Mouse (Mus musculus) heart, embryonic 10.5 days (tissue): ENCODE measurements around the gene Myrf. TPM values are rescaled to one million over a fixed set of nuclear protein-coding genes. Genes with fewer than 3 reads are reported as not detected.
A peak's percentile ranks its signal among the peaks of the same experiment; 100 is the strongest.

Source experiments
- DNase-seq: peaks from one replicate; pipeline ENCODE4 v3.0.0-alpha.2; 2017; ENCODE audit warnings: low spot score
- H3K27ac ChIP-seq: fragments of 300-500 bp; sonication (generic); 2 replicates; pipeline ENCODE4 v1.5.1; 2016; ENCODE audit warnings: mild to moderate bottlenecking
- H3K27me3 ChIP-seq: fragments of 300-500 bp; sonication (generic); 2 replicates; pipeline ENCODE4 v1.6.1; 2016; ENCODE audit warnings: mild to moderate bottlenecking; ENCODE audit not compliant: poor library complexity, insufficient read depth, severe bottlenecking
- H3K36me3 ChIP-seq: fragments of 300-500 bp; sonication (generic); 2 replicates; pipeline ENCODE4 v1.6.1; 2016; ENCODE audit warnings: mild to moderate bottlenecking, moderate library complexity
- H3K4me1 ChIP-seq: fragments of 300-500 bp; sonication (generic); 2 replicates; pipeline ENCODE4 v1.6.1; 2016; ENCODE audit warnings: mild to moderate bottlenecking
- H3K4me3 ChIP-seq: fragments of 300-500 bp; sonication (generic); 2 replicates; pipeline ENCODE4 v1.5.1; 2016; ENCODE audit warnings: mild to moderate bottlenecking, moderate library complexity
- H3K9me3 ChIP-seq: fragments of 300-500 bp; sonication (generic); 2 replicates; pipeline ENCODE4 v1.6.1; 2016; ENCODE audit warnings: mild to moderate bottlenecking, moderate library complexity
- WGBS: fragments of 180-500 bp; shearing (Covaris S2); methylation state at CpG from one replicate; pipeline ENCODE4 v1.1.7; 2016; 5-methylcytosine and 5-hydroxymethylcytosine counted together
- polyA plus RNA-seq: library from polyadenylated mRNA; unstranded; fragments of >200 nt; fragmentation: Nextera tagmentation; extraction: Ambion mirVana; gene quantifications from 2 replicates; pipeline ENCODE4 v1.2.1, GENCODE M21; 2016

The Myrf gene
- polyA plus RNA-seq, 1 experiment from 2014 or later: 30.6 TPM

DNA sequence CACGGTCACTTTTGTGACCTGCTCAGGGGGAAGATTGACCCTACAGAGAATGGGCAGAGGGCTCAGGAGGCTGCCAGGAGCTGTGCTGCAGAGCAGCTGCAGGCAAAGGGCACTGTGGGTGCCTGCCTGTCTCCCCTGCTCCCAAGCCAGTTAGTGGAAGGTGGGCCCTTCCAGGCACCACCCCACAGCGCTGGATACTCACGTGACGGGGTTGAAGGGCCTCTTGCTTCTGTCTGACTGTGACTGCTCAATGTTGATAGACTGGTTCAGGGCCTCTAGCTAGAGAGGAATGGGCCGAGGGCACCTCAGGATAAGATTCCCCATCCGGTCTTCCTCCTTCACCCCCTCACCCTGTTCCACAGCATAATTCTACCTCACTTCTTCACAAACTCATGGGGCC, 21.0 kb downstream of the Myrf start:
- H3K27ac ChIP-seq: peak overlapping the region; percentile 57
- no peak for DNase-seq
- peaks cover 40% of the 10 kb centered on the region for H3K4me1 ChIP-seq
- peaks cover 46% of the 10 kb centered on the region for H3K36me3 ChIP-seq
- WGBS: 68% methylated on average over 6 of the region's 6 CpGs
- H3K9me3 ChIP-seq: no peaks in the 10 kb centered on the region
- no peaks in the 10 kb centered on the region for H3K27me3 ChIP-seq
- H3K4me3 ChIP-seq: no peak overlapping the region

DNA sequence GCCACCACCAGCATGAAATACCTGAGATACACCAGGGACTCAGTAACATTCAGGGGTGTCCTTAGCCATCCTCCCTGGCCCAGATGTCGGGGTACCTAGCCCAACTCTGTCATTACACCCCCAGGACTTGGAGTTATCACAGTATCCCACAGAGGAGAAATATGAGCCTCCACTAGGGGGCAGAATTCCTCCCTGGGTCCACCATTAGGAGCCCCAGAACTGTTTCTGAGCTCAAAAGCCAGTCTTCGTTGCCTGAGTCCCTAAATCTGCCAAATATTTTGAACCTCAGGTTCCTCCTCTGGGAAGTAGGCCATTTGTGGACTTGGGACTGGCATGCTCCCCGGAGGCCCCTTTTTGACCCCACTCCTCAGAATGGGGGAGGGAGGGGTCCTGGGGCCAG, 21.4 kb downstream of the Myrf start:
- H3K9me3 ChIP-seq: no peaks in the 10 kb centered on the region
- no peak for DNase-seq
- peak overlapping the region; percentile 57 for H3K27ac ChIP-seq
- no peaks in the 10 kb centered on the region for H3K27me3 ChIP-seq
- peaks cover 46% of the 10 kb centered on the region for H3K36me3 ChIP-seq
- peaks cover 35% of the 10 kb centered on the region for H3K4me1 ChIP-seq
- no peak overlapping the region for H3K4me3 ChIP-seq
- WGBS: 53% methylated on average over 3 of the region's 3 CpGs

DNA sequence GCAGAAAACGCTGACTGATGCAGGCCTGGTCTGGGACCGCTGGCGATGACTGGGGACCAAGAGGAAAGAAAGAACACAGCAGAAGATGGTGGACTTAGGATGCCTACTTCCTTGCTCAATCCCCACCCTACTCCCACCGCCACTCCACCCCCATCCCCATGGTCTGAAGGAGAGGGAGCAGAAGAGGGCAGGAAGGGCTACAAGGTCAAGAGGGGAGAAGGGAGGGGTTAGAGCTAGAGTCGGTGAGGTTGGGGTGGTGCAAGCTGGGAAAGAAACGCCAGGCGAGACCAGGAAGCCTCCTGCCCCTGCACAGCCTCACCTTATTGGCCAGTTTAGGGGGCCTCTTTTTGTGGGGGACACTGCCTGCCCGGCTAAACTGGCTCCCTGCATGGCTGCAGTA, 24.4 kb downstream of the Myrf start:
- WGBS: 75% methylated on average over 8 of the region's 8 CpGs
- no peak for DNase-seq
- peaks cover 72% of the 10 kb centered on the region for H3K36me3 ChIP-seq
- no peak overlapping the region for H3K27ac ChIP-seq
- H3K4me1 ChIP-seq: peaks cover 11% of the 10 kb centered on the region
- H3K4me3 ChIP-seq: no peak overlapping the region
- H3K9me3 ChIP-seq: no peaks in the 10 kb centered on the region
- H3K27me3 ChIP-seq: no peaks in the 10 kb centered on the region

DNA sequence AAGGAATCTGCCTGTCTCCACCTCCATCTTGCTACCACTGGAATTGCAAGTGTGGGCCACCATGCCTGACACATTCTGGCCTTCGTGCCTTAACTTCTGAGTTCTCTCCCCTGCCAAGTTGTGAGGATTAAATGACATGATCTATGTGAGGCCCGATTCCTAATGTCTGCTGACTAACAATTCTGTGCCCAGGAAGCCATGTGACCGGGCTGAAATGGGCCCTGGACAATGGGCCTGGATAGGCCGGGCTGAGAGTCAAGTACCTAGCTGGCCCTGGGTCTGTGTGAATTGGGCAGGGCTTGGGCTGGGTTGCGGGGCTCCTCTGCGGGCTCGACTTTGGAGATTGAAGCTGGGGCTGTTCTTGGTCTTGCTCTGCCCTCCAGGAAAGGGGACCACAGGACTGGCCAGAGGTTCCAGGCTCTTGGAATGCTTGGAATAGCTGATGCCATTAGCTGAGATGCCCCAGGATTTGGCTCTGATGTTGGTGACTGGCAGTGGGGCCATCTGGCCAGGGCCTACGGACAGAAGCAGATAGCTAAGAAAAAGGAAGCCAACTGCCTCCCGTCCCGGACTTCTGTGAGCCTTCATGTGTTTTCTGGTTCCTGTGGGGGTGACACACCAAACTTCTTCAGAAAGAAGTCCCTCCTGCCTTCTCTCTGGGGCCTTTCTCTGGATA, 26.6 kb downstream of the Myrf start:
- no peak for DNase-seq
- Histone ChIP-seq H3K9me3 (no peaks in the 10 kb centered on the region), H3K36me3 (peaks cover 82% of the 10 kb centered on the region), H3K4me3 (no peak overlapping the region), H3K27ac (no peak overlapping the region), H3K4me1 (no peaks in the 10 kb centered on the region), H3K27me3 (no peaks in the 10 kb centered on the region)
- WGBS: 87% methylated on average over 10 of the region's 10 CpGs

DNA sequence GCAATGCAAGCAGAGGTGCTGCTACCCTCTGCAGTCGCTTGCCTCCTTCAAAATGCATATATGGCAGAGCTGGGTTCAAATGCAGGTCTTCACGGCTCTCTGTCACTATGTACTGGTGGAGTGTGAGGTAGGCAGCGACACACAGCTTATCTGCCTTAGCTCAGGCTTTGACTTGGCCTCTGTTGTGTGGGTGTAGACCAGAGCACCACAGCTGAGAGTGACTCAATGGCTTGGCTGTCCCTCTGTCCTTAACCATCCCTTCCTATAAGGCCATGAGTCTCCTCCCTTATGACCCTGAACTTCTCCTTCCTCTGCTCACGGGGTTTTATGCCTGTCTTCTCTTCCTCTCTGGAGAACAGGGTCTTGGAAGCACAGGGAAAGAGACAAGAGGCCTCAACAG, 29.7 kb downstream of the Myrf start:
- WGBS: 78% methylated on average over 4 of the region's 4 CpGs
- peaks cover 92% of the 10 kb centered on the region for H3K36me3 ChIP-seq

DNA sequence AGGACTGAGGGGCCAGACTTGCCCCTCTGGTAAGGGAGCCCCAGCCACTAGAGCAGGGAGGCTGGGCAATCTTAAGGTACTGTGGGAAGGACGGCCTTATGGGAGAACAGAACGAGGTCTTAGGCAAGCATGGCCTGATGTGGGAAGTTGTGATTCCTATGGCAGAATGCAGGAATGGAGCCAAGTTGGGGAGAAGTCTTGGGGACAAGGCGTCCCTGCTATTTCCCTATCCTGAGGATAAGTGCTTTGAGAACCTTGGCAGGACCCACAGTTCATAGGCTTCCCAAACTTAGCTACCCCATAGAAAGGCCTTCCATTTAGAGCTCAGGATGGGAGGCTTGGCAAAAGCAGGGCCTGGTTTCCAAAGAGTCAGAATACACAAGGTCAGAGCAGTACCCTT, 31.7 kb downstream of the Myrf start:
- Histone ChIP-seq H3K9me3 (no peaks in the 10 kb centered on the region), H3K4me1 (0 out of 2 replicates have a peak, but pooled peaks cover 8% of the 10 kb centered on the region), H3K27me3 (no peaks in the 10 kb centered on the region), H3K36me3 (peaks cover 79% of the 10 kb centered on the region), H3K27ac (no peak overlapping the region), H3K4me3 (no peak overlapping the region)
- no peak for DNase-seq
- 76% methylated on average over 3 of the region's 3 CpGs for WGBS

More for the DNA sequence above, 29.7 kb downstream of the Myrf start:
- Histone ChIP-seq H3K27ac (no peak overlapping the region), H3K27me3 (no peaks in the 10 kb centered on the region), H3K4me3 (no peak overlapping the region), H3K9me3 (no peaks in the 10 kb centered on the region), H3K4me1 (no peaks in the 10 kb centered on the region)
- DNase-seq: no peak

DNA sequence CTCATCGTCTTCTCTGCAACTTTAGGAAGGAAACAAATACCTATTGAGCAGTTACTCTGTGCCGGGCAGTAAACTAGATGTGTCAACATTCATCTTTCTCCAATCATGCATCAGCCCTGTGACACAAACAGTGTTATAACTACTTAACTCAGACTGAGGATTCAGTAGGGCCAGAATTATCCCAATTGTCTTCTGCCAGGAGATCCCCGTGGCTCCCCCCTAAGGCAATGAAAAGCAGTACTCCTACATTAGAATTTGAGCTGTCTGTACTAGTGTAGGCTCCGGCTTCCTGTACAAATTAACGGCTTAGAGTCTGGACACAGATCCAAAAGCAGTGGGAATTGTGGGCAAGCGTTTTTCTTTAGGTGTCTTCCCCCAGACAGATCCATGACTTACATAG, 35.5 kb downstream of the Myrf start:
- peak overlapping the region; percentile 91 for H3K4me3 ChIP-seq
- H3K4me1 ChIP-seq: peaks cover 17% of the 10 kb centered on the region
- no peaks in the 10 kb centered on the region for H3K9me3 ChIP-seq
- DNase-seq: no peak
- WGBS: 75% methylated on average over 6 of the region's 6 CpGs
- no peaks in the 10 kb centered on the region for H3K27me3 ChIP-seq
- peaks cover 60% of the 10 kb centered on the region for H3K36me3 ChIP-seq
- no peak overlapping the region; the same call in 1 of the 2 replicates for H3K27ac ChIP-seq

DNA sequence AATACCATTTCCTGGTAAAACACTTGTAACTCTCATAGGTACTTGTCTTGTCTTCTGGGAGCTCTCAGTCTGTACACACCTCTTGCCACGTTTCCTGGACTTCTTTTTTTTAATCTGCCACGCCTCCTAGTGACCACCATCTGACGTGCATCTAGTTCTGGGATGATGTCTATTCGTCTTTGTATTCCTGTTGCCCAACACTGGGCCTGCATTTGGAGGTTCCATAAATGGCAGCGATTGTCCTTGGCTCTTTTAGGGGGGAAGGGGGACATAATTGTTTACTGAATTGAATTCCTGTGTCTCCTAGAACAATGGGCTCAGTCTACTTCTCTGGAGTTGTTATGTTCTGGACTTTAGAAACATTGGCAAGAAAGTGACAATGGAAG, 35.9 kb downstream of the Myrf start:
- Histone ChIP-seq H3K36me3 (peaks cover 60% of the 10 kb centered on the region), H3K4me1 (peaks cover 17% of the 10 kb centered on the region), H3K4me3 (peak overlapping the region; percentile 91), H3K27ac (peak overlapping the region; percentile 95), H3K9me3 (no peaks in the 10 kb centered on the region), H3K27me3 (no peaks in the 10 kb centered on the region)
- WGBS: 2% methylated on average over 5 of the region's 5 CpGs
- DNase-seq: no peak

DNA sequence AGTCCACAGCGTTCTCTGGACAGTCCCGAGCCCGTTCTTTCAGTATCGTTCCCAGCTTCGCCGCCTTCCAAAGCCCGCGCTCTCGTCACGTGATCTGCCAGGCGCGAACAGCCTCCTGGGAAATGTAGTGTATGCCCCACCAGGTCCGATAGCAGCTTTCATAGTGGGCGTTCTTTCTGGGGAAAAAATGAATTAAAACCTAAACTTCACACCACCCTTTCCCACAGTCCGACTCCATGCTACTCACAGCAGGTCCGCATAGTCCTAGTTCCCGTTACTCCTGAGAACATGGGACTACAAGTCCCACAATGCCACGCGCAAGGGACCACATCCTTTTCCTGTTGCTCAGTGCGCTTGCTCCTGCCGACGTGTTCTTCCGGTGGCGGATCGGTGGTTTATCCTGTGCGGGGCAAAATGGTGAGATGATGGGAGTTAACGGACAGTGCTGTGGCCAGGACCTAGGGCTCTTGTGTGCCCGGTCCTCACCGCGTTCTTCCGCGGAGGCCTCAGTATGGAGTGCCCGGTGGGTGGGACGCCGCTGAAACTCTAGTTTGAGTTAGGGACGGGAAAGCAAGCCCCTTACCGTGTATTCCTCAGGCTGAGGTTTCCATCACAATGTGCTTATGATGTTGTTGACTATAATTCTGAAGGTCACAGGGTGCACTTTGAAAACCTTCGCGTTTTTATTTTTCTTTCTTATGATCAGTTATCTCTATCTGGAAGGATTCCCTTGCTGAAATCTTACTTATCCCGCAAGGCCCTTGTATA, 36.5 kb downstream of the Myrf start, which contains the start of the genes Tmem258 and Fen1:
Gene Tmem258 (plus strand): TSS at position 167 of the 768 bp plus-strand sequence.
Gene Fen1 (minus strand): TSS at position 322 of the 768 bp plus-strand sequence.
- peaks cover 17% of the 10 kb centered on the region for H3K4me1 ChIP-seq
- under 1% methylated on average over 40 of the region's 40 CpGs for WGBS

DNA sequence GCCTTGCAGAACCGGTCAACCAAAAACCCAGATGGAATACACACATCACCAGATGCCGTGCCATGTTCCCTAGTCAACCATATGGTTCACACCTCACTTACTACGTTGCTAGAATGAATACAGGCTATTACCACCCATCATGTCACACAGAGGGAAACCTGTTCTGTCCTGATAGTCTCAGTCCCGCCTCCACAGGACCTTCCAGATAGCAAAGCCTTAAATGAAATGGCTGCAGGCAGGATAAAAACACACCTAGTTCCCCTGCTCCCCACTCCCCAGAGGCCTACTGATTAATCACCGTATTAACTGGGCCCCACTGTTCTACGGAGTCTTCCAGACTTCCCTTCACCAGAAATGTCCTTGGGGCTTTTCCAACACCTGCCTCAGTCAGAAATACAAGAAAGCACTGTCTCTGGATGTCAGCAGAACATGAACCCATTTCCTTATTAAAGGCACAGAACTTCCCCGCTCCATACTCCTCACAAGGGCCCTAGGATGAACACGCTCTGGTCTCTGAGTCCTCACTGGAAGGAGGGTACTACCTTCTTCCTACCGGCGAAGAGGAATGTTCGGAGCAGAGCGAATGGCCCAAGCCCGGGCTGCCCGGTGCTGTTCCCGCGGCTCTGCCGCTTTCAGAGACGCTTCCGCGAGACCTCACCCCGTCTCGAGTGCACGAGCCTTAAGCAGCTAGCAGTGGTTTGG, 37.3 kb downstream of the Myrf start:
- H3K36me3 ChIP-seq: peaks cover 58% of the 10 kb centered on the region
- WGBS: 3% methylated on average over 23 of the region's 23 CpGs

More for the DNA sequence above, 36.5 kb downstream of the Myrf start, which contains the start of the genes Tmem258 and Fen1:
- Histone ChIP-seq H3K9me3 (no peaks in the 10 kb centered on the region), H3K4me3 (peak within 1 kb of the TSS; percentile 91), H3K36me3 (peaks cover 60% of the 10 kb centered on the region), H3K27ac (peak within 1 kb of the TSS; percentile 95), H3K27me3 (no peaks in the 10 kb centered on the region)
- DNase-seq: peak; percentile 96

DNA sequence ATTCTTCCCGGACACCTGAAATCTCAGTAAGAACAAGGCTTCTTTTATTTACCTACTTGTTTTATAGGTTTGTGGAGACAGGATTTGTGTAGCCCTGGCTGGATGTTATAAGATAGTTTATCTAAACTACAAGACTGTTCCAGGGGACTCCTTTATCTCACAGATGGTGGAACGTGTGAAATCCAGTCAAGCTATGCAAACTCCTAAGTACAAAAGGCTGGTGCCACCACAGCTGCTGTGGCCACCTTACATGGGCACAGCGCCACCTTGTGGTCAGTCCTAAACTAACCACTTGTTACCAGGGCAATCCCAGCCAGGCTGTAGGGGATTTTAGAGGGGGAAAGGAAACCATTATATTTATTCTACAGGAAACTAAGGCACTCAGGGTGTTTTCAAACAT, 41.8 kb downstream of the Myrf start:
- Histone ChIP-seq H3K27ac (no peak overlapping the region), H3K27me3 (no peaks in the 10 kb centered on the region), H3K36me3 (peaks cover 69% of the 10 kb centered on the region), H3K4me3 (no peak overlapping the region), H3K9me3 (no peaks in the 10 kb centered on the region), H3K4me1 (peaks cover 9% of the 10 kb centered on the region)
- no peak for DNase-seq
- WGBS: 28% methylated on average over 3 of the region's 3 CpGs

More for the DNA sequence above, 37.3 kb downstream of the Myrf start:
- no peak for DNase-seq
- H3K27me3 ChIP-seq: no peaks in the 10 kb centered on the region
- peak overlapping the region; percentile 95 for H3K27ac ChIP-seq
- no peaks in the 10 kb centered on the region for H3K9me3 ChIP-seq
- H3K4me1 ChIP-seq: peaks cover 17% of the 10 kb centered on the region
- peak overlapping the region; percentile 91 for H3K4me3 ChIP-seq

DNA sequence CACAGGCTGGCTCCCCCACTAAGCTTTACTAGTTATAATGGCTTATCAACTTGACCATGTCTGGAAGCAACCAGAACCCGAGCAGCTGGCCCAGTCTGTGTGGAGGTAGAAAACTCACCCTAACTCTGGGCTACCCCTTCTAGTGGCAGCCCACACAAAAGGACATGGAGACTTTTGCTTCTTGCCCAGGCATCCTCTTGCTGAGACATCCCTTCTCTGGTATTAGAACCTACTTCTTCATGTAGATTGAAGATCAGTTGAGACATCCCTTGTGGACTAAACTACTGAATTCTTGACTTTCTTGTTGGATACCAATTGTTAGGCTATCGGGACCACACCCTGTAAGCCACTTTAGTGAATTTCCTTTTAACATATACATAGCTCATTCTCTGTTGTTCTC, 42.3 kb downstream of the Myrf start:
- no peak overlapping the region for H3K4me3 ChIP-seq
- no peak overlapping the region for H3K27ac ChIP-seq
- no peak for DNase-seq
- peaks cover 73% of the 10 kb centered on the region for H3K36me3 ChIP-seq
- 70% methylated on average over 2 of the region's 2 CpGs for WGBS
- H3K4me1 ChIP-seq: peaks cover 8% of the 10 kb centered on the region
- no peaks in the 10 kb centered on the region for H3K9me3 ChIP-seq
- no peaks in the 10 kb centered on the region for H3K27me3 ChIP-seq

DNA sequence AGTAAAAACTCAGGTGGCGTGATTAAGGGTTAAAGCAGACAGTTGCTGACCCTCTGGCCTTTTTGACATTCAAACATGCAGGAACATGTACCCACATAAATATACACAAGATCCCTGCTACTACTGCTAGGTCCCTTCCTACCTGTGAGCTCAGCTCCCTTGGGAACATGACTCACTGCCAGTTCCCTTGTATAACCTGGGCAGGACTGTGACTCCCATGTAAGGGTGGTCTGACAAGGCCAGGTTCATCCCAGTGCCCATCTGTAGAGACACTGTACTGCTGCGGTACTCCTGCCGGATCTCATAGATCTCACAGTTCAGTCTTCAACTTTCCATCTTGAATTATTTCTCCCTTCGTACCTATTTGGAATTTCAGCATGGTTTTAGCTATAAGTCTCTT, 43.4 kb downstream of the Myrf start:
- H3K36me3 ChIP-seq: peaks cover 85% of the 10 kb centered on the region
- H3K27me3 ChIP-seq: no peaks in the 10 kb centered on the region
- no peaks in the 10 kb centered on the region for H3K9me3 ChIP-seq
- WGBS: 93% methylated on average over 4 of the region's 4 CpGs
- H3K4me1 ChIP-seq: no peaks in the 10 kb centered on the region; the same call in 1 of the 2 replicates
- H3K4me3 ChIP-seq: no peak overlapping the region
- no peak overlapping the region for H3K27ac ChIP-seq
- DNase-seq: no peak
